Mouse (Mus musculus): Measurements from ENCODE around the gene Sdhc.
"Not testable (repeated sequence)": the region's sequence is repeated elsewhere in the genome, so short reads cannot be mapped to it uniquely, and the experiment has no call there.

The Sdhc gene

GRCm38 (mm10) chr1:171085718-171086117 lies 64.7 kb downstream of the Sdhc start:
- in situ Hi-C loops (cut with MboI, MseI), result no loop called here

GRCm38 (mm10) chr1:171081512-171082231 lies 68.7 kb downstream of the Sdhc start:
- in situ Hi-C loops (cut with MboI, MseI), result not testable (repeated sequence)

- in situ Hi-C loops (cut with MboI, MseI), result loop anchor here (5.0 kb wide), 1 partner anchor 38 kb away; no protein-coding TSS in a partner anchor
Measured at GRCm38 (mm10) chr1:171079825-171080224, 70.6 kb downstream of the Sdhc start.

DNA sequence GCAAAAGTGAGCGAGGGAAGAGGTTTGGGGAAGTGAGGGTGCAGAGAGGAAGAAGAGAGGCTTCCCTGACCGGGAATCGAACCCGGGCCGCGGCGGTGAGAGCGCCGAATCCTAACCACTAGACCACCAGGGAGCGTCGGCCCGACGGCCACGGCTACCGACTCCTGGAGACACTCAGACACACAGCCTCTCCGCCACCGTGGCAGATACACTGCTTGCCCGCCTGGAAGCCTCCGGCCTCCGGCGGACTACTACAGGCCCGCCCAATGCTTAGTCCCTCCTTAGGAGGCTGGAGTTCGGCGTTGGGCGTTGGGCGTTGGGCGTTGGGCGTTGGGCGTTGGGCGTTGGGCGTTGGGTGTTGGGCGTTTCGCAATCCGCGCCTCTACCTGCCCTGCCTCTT lies 71.1 kb downstream of the Sdhc start:
- in situ Hi-C loops (cut with MboI, MseI), result loop anchor here (5.0 kb wide), 1 partner anchor 37 kb away; no protein-coding TSS in a partner anchor

- in situ Hi-C loops (cut with MboI, MseI), result loop anchor here (5.0 kb wide), 1 partner anchor 36 kb away; no protein-coding TSS in a partner anchor
Measured at GRCm38 (mm10) chr1:171078419-171078818, 72.0 kb downstream of the Sdhc start.

GRCm38 (mm10) chr1:171077955-171078354 lies 72.4 kb downstream of the Sdhc start:
- in situ Hi-C loops (cut with MboI, MseI), result loop anchor here (5.0 kb wide), 1 partner anchor 36 kb away; no protein-coding TSS in a partner anchor

DNA sequence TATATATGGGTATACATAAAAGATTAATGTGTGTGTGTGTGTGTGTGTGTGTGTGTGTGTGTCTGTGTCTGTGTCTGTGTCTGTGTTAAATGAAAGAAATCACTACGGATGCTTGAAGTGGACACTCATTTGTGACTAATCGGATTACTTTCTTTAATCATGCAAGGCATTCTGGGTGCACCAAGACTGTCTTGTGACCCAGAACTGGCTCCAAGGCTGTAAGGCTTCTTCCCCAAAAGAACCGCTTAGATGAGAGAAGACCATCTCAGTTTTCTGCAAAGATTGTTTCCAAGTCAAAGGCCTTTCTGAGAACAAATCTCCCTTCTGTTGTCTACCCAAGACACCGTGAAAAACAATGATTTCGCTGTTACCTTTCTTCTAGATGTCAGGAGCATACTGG lies 73.2 kb downstream of the Sdhc start:
- in situ Hi-C loops (cut with MboI, MseI), result loop anchor here (5.0 kb wide), 1 partner anchor 35 kb away; no protein-coding TSS in a partner anchor

Measured in regulatory T cell (primary cell).